Mouse (Mus musculus): ENCODE measurements around the gene Foxa3. TPM values are rescaled to one million over a fixed set of nuclear protein-coding genes. Genes with fewer than 3 reads are reported as not detected.

Foxa3 gene
- total and polyA plus RNA-seq, 3 experiments, result not detected

GRCm38 (mm10) chr7:19067063-19067462 is 43.7 kb upstream of the Foxa3 start:
- no peaks in the 10 kb centered on the region for H3K27me3 ChIP-seq (ENCODE audit: control insufficient read depth in 1 of 2, insufficient read depth in 2 of 2, low read length in 2 of 2)
- H3K79me2 ChIP-seq (ENCODE audit: control insufficient read depth, insufficient read depth, low read length, poor library complexity), result no peaks in the 10 kb centered on the region
- no peaks in the 10 kb centered on the region for H3K4me1 ChIP-seq (ENCODE audit: control insufficient read depth in 1 of 2, insufficient read depth in 2 of 2, low read length in 2 of 2)
- H3K36me3 ChIP-seq (ENCODE audit: control insufficient read depth in 1 of 2, insufficient read depth in 2 of 2, low read length in 2 of 2), result no peaks in the 10 kb centered on the region
- no peaks in the 10 kb centered on the region for H3K9me3 ChIP-seq (replicated peaks; ENCODE audit: insufficient read depth, low read length)
- H3K9ac ChIP-seq (ENCODE audit: control insufficient read depth, low read depth, low read length, poor library complexity, severe bottlenecking), result no peak overlapping the region
- no peak overlapping the region for H3K27ac ChIP-seq (ENCODE audit: control insufficient read depth, low read depth, low read length)
- no peak for DNase-seq (ENCODE audit: low read depth, low spot score)
- H3K4me3 ChIP-seq (ENCODE audit: control insufficient read depth in 1 of 2, insufficient read depth in 1 of 2, low read depth in 2 of 2, low read length in 2 of 2), result no peak overlapping the region
- TF ChIP-seq ZC3H11A (IDR thresholded peaks at IDR 0.05; ENCODE audit: low read depth, low read length), result no peak
- no peak for TF ChIP-seq EP300 (IDR thresholded peaks at IDR 0.05; ENCODE audit: low read depth in 1 of 2, low read length in 2 of 2)
- no peak for TF ChIP-seq TBP (IDR thresholded peaks at IDR 0.05; ENCODE audit: low read depth, low read length)
- TF ChIP-seq BHLHE40 (IDR thresholded peaks at IDR 0.05; ENCODE audit: borderline replicate concordance, low read depth, low read length), result no peak
- TF ChIP-seq RCOR1 (IDR thresholded peaks at IDR 0.05; ENCODE audit: low read depth, low read length), result no peak
- no peak for TF ChIP-seq MEF2A (IDR thresholded peaks at IDR 0.05; ENCODE audit: extremely low read depth, insufficient replicate concordance, low read depth, low read length, poor library complexity, severe bottlenecking)
- TF ChIP-seq SIN3A (IDR thresholded peaks at IDR 0.05; ENCODE audit: low read length), result no peak
- no peak for TF ChIP-seq MYC (IDR thresholded peaks at IDR 0.05; ENCODE audit: low read depth, low read length)
- no peak for TF ChIP-seq CHD1 (IDR thresholded peaks at IDR 0.05; ENCODE audit: low read depth, low read length)
- no peak for TF ChIP-seq CTCF (IDR thresholded peaks at IDR 0.05 in 2 of 3, conservative IDR thresholded peaks at IDR 0.05 in 1 of 3; ENCODE audit: control insufficient read depth in 1 of 3, insufficient read depth in 1 of 3, low read depth in 2 of 3, low read length in 3 of 3, poor library complexity in 1 of 3, severe bottlenecking in 1 of 3)
- no peak for TF ChIP-seq MXI1 (IDR thresholded peaks at IDR 0.05; ENCODE audit: low read depth, low read length)
- TF ChIP-seq POLR2AphosphoS2 (IDR thresholded peaks at IDR 0.05; ENCODE audit: low read length), result no peak

- Histone ChIP-seq H3K27ac (ENCODE audit: control insufficient read depth, low read depth, low read length) (no peak overlapping the region), H3K36me3 (ENCODE audit: control insufficient read depth in 1 of 2, insufficient read depth in 2 of 2, low read length in 2 of 2) (no peaks in the 10 kb centered on the region), H3K79me2 (ENCODE audit: control insufficient read depth, insufficient read depth, low read length, poor library complexity) (no peaks in the 10 kb centered on the region), H3K4me1 (ENCODE audit: control insufficient read depth in 1 of 2, insufficient read depth in 2 of 2, low read length in 2 of 2) (no peaks in the 10 kb centered on the region), H3K27me3 (ENCODE audit: control insufficient read depth in 1 of 2, insufficient read depth in 2 of 2, low read length in 2 of 2) (no peaks in the 10 kb centered on the region), H3K4me3 (ENCODE audit: control insufficient read depth in 1 of 2, insufficient read depth in 1 of 2, low read depth in 2 of 2, low read length in 2 of 2) (no peak overlapping the region), H3K9ac (ENCODE audit: control insufficient read depth, low read depth, low read length, poor library complexity, severe bottlenecking) (no peak overlapping the region), H3K9me3 (replicated peaks; ENCODE audit: insufficient read depth, low read length) (no peaks in the 10 kb centered on the region)
- no peak for DNase-seq (ENCODE audit: low read depth, low spot score)
- TF ChIP-seq POLR2AphosphoS5 (IDR thresholded peaks at IDR 0.05; ENCODE audit: borderline replicate concordance, low read depth, low read length) (no peak), TCF12 (IDR thresholded peaks at IDR 0.05; ENCODE audit: low read depth, low read length) (no peak), ZKSCAN1 (IDR thresholded peaks at IDR 0.05; ENCODE audit: low read depth, low read length) (no peak), NRF1 (IDR thresholded peaks at IDR 0.05; ENCODE audit: insufficient read depth, low read depth, low read length, poor library complexity, severe bottlenecking) (no peak), EP300 (IDR thresholded peaks at IDR 0.05; ENCODE audit: low read depth in 1 of 2, low read length in 2 of 2) (no peak), ZC3H11A (IDR thresholded peaks at IDR 0.05; ENCODE audit: low read depth, low read length) (no peak), GABPA (IDR thresholded peaks at IDR 0.05; ENCODE audit: low read depth, low read length) (no peak), JUND (IDR thresholded peaks at IDR 0.05; ENCODE audit: low read depth, low read length) (no peak), KAT2A (conservative IDR thresholded peaks at IDR 0.05; ENCODE audit: low read depth, low read length) (no peak), UBTF (IDR thresholded peaks at IDR 0.05; ENCODE audit: borderline replicate concordance, insufficient read depth, low read depth, low read length) (no peak), BHLHE40 (IDR thresholded peaks at IDR 0.05; ENCODE audit: borderline replicate concordance, low read depth, low read length) (no peak), MXI1 (IDR thresholded peaks at IDR 0.05; ENCODE audit: low read depth, low read length) (no peak), CHD2 (IDR thresholded peaks at IDR 0.05; ENCODE audit: low read length) (no peak), MAFK (IDR thresholded peaks at IDR 0.05; ENCODE audit: borderline replicate concordance, low read depth, low read length) (no peak), SMC3 (IDR thresholded peaks at IDR 0.05; ENCODE audit: low read depth, low read length) (no peak)
Observed at GRCm38 (mm10) chr7:19065896-19066295, 42.6 kb upstream of the Foxa3 start.

All from MEL (cell line).